Mouse (Mus musculus) testis, adult 2 months (tissue): ENCODE measurements at regions not wholly inside any gene's neighbourhood (a gene's known extent, or its start where the extent isn't known, plus 50 kb on each side); places are given as distances from the start of the nearest gene placed in this dataset.

Experiments
- H3K27ac ChIP-seq: fragments of 200-500 bp; 2 replicates; pipeline ENCODE4 v1.5.1; 2012; ENCODE audit warnings: low read depth, low read length; ENCODE audit not compliant: control insufficient read depth, insufficient read depth
- H3K27me3 ChIP-seq: fragments of 200-500 bp; 2 replicates; pipeline ENCODE4 v1.6.1; 2012; ENCODE audit warnings: mild to moderate bottlenecking, low read length, moderate library complexity; ENCODE audit not compliant: control insufficient read depth, insufficient read depth
- H3K36me3 ChIP-seq: fragments of 200-500 bp; 2 replicates; pipeline ENCODE4 v1.6.1; 2012; ENCODE audit warnings: mild to moderate bottlenecking, low read length; ENCODE audit not compliant: control insufficient read depth, insufficient read depth
- H3K4me1 ChIP-seq: fragments of 200-500 bp; 2 replicates; pipeline ENCODE4 v1.6.1; 2012; ENCODE audit warnings: low read length; ENCODE audit not compliant: control insufficient read depth, insufficient read depth
- H3K4me3 ChIP-seq: fragments of 200-500 bp; 2 replicates; pipeline ENCODE4 v1.5.1; 2012; ENCODE audit warnings: low read depth, mild to moderate bottlenecking, low read length, moderate library complexity, mixed read lengths; ENCODE audit not compliant: control insufficient read depth
- CTCF ChIP-seq: fragments of 200-500 bp; IDR thresholded peaks from 2 replicates; pipeline ENCODE4 v1.5.1; 2012; ENCODE audit warnings: low read depth, mild to moderate bottlenecking, inconsistent platforms, low read length, moderate library complexity; ENCODE audit not compliant: control insufficient read depth, insufficient read depth, insufficient replicate concordance
- POLR2A ChIP-seq: fragments of 200-500 bp; IDR thresholded peaks from 2 replicates; pipeline ENCODE4 v1.6.1; 2012; ENCODE audit warnings: low read depth, mild to moderate bottlenecking, inconsistent platforms, low read length, moderate library complexity; ENCODE audit not compliant: control insufficient read depth

DNA sequence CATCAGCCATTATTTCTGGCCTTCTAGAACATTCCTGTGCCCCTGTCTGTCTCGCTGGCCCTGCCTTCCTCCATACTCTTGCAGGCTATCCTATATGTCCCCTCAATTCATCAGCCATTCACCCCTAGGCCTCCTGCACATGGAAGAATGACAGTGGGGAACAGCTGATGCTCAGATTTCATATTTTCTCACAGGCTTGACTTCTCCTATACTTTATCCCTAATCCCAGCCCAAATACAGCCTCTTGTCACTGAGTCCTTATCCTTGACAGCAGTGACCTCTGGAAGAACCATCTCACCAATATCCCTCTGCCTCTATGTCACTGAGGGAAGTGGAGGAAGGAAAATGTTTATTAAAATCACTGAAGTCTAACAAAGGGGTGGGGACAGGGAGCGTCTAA lies 341.4 kb downstream of the Tns1 start:
- TF ChIP-seq CTCF (no peak), POLR2A (no peak)
- H3K4me1 ChIP-seq: no peaks in the 10 kb centered on the region
- no peak overlapping the region for H3K27ac ChIP-seq

GRCm38 (mm10) chr1:73771773-73772172 lies 352.5 kb downstream of the Tns1 start:
- no peaks in the 10 kb centered on the region for H3K4me1 ChIP-seq
- no peaks in the 10 kb centered on the region for H3K27me3 ChIP-seq
- no peak overlapping the region for H3K27ac ChIP-seq
- H3K4me3 ChIP-seq: no peak overlapping the region
- no peaks in the 10 kb centered on the region for H3K36me3 ChIP-seq
- TF ChIP-seq CTCF: no peak
- no peak for TF ChIP-seq POLR2A

More for the DNA sequence above, 341.4 kb downstream of the Tns1 start:
- no peaks in the 10 kb centered on the region for H3K27me3 ChIP-seq
- H3K36me3 ChIP-seq: no peaks in the 10 kb centered on the region
- H3K4me3 ChIP-seq: no peak overlapping the region

- no peak overlapping the region for H3K27ac ChIP-seq
- H3K36me3 ChIP-seq: no peaks in the 10 kb centered on the region
Measured at GRCm38 (mm10) chr1:73770631-73771030, 353.6 kb downstream of the Tns1 start.

GRCm38 (mm10) chr1:73764611-73765333 lies 359.5 kb downstream of the Tns1 start:
- Histone ChIP-seq H3K4me3 (no peak overlapping the region), H3K36me3 (no peaks in the 10 kb centered on the region), H3K27me3 (no peaks in the 10 kb centered on the region), H3K4me1 (no peaks in the 10 kb centered on the region), H3K27ac (no peak overlapping the region)
- TF ChIP-seq CTCF (no peak), POLR2A (no peak)

More at GRCm38 (mm10) chr1:73770631-73771030, 353.6 kb downstream of the Tns1 start:
- no peaks in the 10 kb centered on the region for H3K4me1 ChIP-seq
- no peak overlapping the region for H3K4me3 ChIP-seq
- TF ChIP-seq POLR2A: no peak
- no peak for TF ChIP-seq CTCF
- no peaks in the 10 kb centered on the region for H3K27me3 ChIP-seq

GRCm38 (mm10) chr1:73758110-73759061 lies 365.9 kb downstream of the Tns1 start:
- H3K27ac ChIP-seq: no peak overlapping the region
- no peaks in the 10 kb centered on the region for H3K27me3 ChIP-seq
- TF ChIP-seq CTCF (no peak), POLR2A (no peak)
- no peak overlapping the region for H3K4me3 ChIP-seq
- H3K36me3 ChIP-seq: no peaks in the 10 kb centered on the region
- H3K4me1 ChIP-seq: no peaks in the 10 kb centered on the region

GRCm38 (mm10) chr1:73755791-73756190 lies 368.5 kb downstream of the Tns1 start:
- TF ChIP-seq CTCF (no peak), POLR2A (no peak)
- Histone ChIP-seq H3K36me3 (no peaks in the 10 kb centered on the region), H3K27ac (no peak overlapping the region)

DNA sequence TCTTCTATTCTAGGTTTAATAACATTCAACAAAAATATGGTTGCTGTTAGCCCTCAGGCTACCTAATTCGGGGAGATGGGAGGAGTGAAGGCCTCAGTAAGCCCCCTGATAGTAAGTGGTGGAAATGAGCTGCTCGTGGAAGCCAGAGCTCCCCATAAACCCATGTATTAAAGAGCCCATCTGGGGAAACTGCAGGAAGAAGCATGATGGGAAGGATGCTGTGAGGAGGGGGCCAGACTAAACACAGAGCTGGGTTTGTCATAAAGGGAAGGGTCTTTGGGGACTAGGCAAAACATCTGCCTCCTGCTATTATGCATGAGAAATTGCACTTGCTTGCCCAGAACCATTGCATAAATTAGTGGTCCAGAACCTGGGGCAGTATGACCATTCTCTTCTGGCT lies 369.3 kb downstream of the Tns1 start:
- H3K27me3 ChIP-seq: no peaks in the 10 kb centered on the region
- no peaks in the 10 kb centered on the region for H3K36me3 ChIP-seq
- H3K4me1 ChIP-seq: no peaks in the 10 kb centered on the region
- no peak overlapping the region for H3K27ac ChIP-seq
- H3K4me3 ChIP-seq: no peak overlapping the region
- TF ChIP-seq POLR2A (no peak), CTCF (no peak)

More at GRCm38 (mm10) chr1:73755791-73756190, 368.5 kb downstream of the Tns1 start:
- no peaks in the 10 kb centered on the region for H3K4me1 ChIP-seq
- H3K4me3 ChIP-seq: no peak overlapping the region
- H3K27me3 ChIP-seq: no peaks in the 10 kb centered on the region
